Mouse (Mus musculus) hindbrain, embryonic 13.5 days (tissue): Measurements from ENCODE around the gene Bnc1. TPM values are rescaled to one million over a fixed set of nuclear protein-coding genes. Genes with fewer than 3 reads are reported as not detected.

Source experiments
- ATAC-seq: fragments of 200-750 bp; cut with Nextera tagmentation; 2 replicates; pipeline ENCODE4 v1.8.0; 2017; ENCODE audit warnings: moderate TSS enrichment; ENCODE audit not compliant: low FRiP score
- H3K27ac ChIP-seq: fragments of 300-500 bp; sonication (generic); 2 replicates; pipeline ENCODE4 v1.5.1; 2015; ENCODE audit warnings: inconsistent platforms, mild to moderate bottlenecking, moderate library complexity
- H3K27me3 ChIP-seq: fragments of 300-500 bp; sonication (generic); 2 replicates; pipeline ENCODE4 v1.6.1; 2015; ENCODE audit warnings: mild to moderate bottlenecking, inconsistent platforms
- H3K36me3 ChIP-seq: fragments of 300-500 bp; sonication (generic); 2 replicates; pipeline ENCODE4 v1.6.1; 2015; ENCODE audit warnings: mild to moderate bottlenecking, inconsistent platforms
- H3K4me1 ChIP-seq: fragments of 300-500 bp; sonication (generic); replicated peaks from 2 replicates; pipeline ENCODE4 v1.6.1; 2015; ENCODE audit warnings: inconsistent platforms
- H3K4me2 ChIP-seq: fragments of 300-500 bp; sonication (generic); 2 replicates; pipeline ENCODE4 v1.6.1; 2015; ENCODE audit warnings: inconsistent platforms, mild to moderate bottlenecking, moderate library complexity
- H3K4me3 ChIP-seq: fragments of 300-500 bp; sonication (generic); 2 replicates; pipeline ENCODE4 v1.5.1; 2015; ENCODE audit warnings: mild to moderate bottlenecking, inconsistent platforms
- H3K9ac ChIP-seq: fragments of 300-500 bp; sonication (generic); 2 replicates; pipeline ENCODE4 v1.6.1; 2015; ENCODE audit warnings: mild to moderate bottlenecking, inconsistent platforms
- H3K9me3 ChIP-seq: fragments of 300-500 bp; sonication (generic); 2 replicates; pipeline ENCODE4 v1.6.1; 2016; ENCODE audit warnings: inconsistent platforms
- WGBS: fragments of 180-500 bp; shearing (Covaris S2); methylation state at CpG from one replicate; pipeline ENCODE4 v1.1.7; 2015; 5-methylcytosine and 5-hydroxymethylcytosine counted together
- polyA plus RNA-seq: library from polyadenylated mRNA; unstranded; fragments of >200 nt; fragmentation: Nextera tagmentation; extraction: Ambion mirVana; gene quantifications from 2 replicates; pipeline ENCODE4 v1.2.1, GENCODE M21; 2015

Gene Bnc1
- 0.47 and 0.49 TPM in 2 replicates for polyA plus RNA-seq

GRCm38 (mm10) chr7:81992131-81993061, at the start of gene Bnc1:
Bnc1 (minus strand) TSS chr7:81992292.
- Histone ChIP-seq H3K9ac (peak within 1 kb of the TSS; percentile 66), H3K27me3 (peaks cover 88% of the 10 kb centered on the region), H3K4me1 (peaks cover 20% of the 10 kb centered on the region), H3K9me3 (no peaks in the 10 kb centered on the region), H3K27ac (no peak within 1 kb of the TSS), H3K4me3 (peak within 1 kb of the TSS; percentile 52), H3K36me3 (no peaks in the 10 kb centered on the region), H3K4me2 (peak within 1 kb of the TSS; percentile 89)
- WGBS = under 1% methylated on average over 97 of the region's 105 CpGs
- peak; percentile 71 for ATAC-seq

GRCm38 (mm10) chr7:82033347-82033746, 41.3 kb upstream of the Bnc1 start:
- 94% methylated on average over 1 of the region's 1 CpGs for WGBS
- H3K4me3 ChIP-seq = no peak overlapping the region

GRCm38 (mm10) chr7:82029666-82030065, 37.6 kb upstream of the Bnc1 start:
- Histone ChIP-seq H3K9me3 (no peaks in the 10 kb centered on the region), H3K4me2 (no peak overlapping the region), H3K36me3 (no peaks in the 10 kb centered on the region), H3K27ac (no peak overlapping the region), H3K27me3 (0 out of 2 replicates have a peak, but pooled peaks cover 3% of the 10 kb centered on the region), H3K4me1 (no peaks in the 10 kb centered on the region), H3K9ac (no peak overlapping the region), H3K4me3 (no peak overlapping the region)
- peak; percentile 54; the same call in 1 of the 2 replicates for ATAC-seq
- WGBS = 63% methylated on average over 9 of the region's 9 CpGs

More at GRCm38 (mm10) chr7:82033347-82033746, 41.3 kb upstream of the Bnc1 start:
- H3K9me3 ChIP-seq = no peaks in the 10 kb centered on the region
- no peak overlapping the region for H3K27ac ChIP-seq
- no peaks in the 10 kb centered on the region for H3K27me3 ChIP-seq
- no peaks in the 10 kb centered on the region for H3K4me1 ChIP-seq
- ATAC-seq = no peak
- H3K4me2 ChIP-seq = no peak overlapping the region
- no peaks in the 10 kb centered on the region for H3K36me3 ChIP-seq
- no peak overlapping the region for H3K9ac ChIP-seq

GRCm38 (mm10) chr7:82025802-82026201, 33.7 kb upstream of the Bnc1 start:
- H3K9ac ChIP-seq = no peak overlapping the region
- 68% methylated on average over 2 of the region's 2 CpGs for WGBS
- no peaks in the 10 kb centered on the region for H3K36me3 ChIP-seq
- no peak overlapping the region for H3K27ac ChIP-seq
- no peak overlapping the region for H3K4me3 ChIP-seq
- H3K4me2 ChIP-seq = no peak overlapping the region
- no peak for ATAC-seq
- 0 out of 2 replicates have a peak, but pooled peaks cover 3% of the 10 kb centered on the region for H3K27me3 ChIP-seq
- no peaks in the 10 kb centered on the region for H3K4me1 ChIP-seq
- H3K9me3 ChIP-seq = no peaks in the 10 kb centered on the region

- H3K4me1 ChIP-seq = no peaks in the 10 kb centered on the region
- no peak overlapping the region for H3K4me2 ChIP-seq
- ATAC-seq = no peak
- H3K9ac ChIP-seq = no peak overlapping the region
- H3K27me3 ChIP-seq = peaks cover 7% of the 10 kb centered on the region; the same call in 1 of the 2 replicates
- no peak overlapping the region for H3K27ac ChIP-seq
- no peak overlapping the region for H3K4me3 ChIP-seq
- no peaks in the 10 kb centered on the region for H3K9me3 ChIP-seq
- no peaks in the 10 kb centered on the region for H3K36me3 ChIP-seq
- 89% methylated on average over 2 of the region's 2 CpGs for WGBS
Observed at GRCm38 (mm10) chr7:82023676-82024075, 31.6 kb upstream of the Bnc1 start.

- Histone ChIP-seq H3K4me2 (no peak overlapping the region), H3K27ac (no peak overlapping the region), H3K27me3 (peaks cover 18% of the 10 kb centered on the region), H3K36me3 (no peaks in the 10 kb centered on the region), H3K9me3 (no peaks in the 10 kb centered on the region), H3K9ac (no peak overlapping the region), H3K4me1 (peaks cover 1% of the 10 kb centered on the region; the same call in 1 of the 2 replicates), H3K4me3 (no peak overlapping the region)
- ATAC-seq = no peak
- 93% methylated on average over 1 of the region's 1 CpGs for WGBS
Observed at GRCm38 (mm10) chr7:82022404-82022803, 30.3 kb upstream of the Bnc1 start.

GRCm38 (mm10) chr7:82018031-82018430, 25.9 kb upstream of the Bnc1 start:
- Histone ChIP-seq H3K27me3 (peaks cover 35% of the 10 kb centered on the region), H3K4me2 (no peak overlapping the region), H3K36me3 (no peaks in the 10 kb centered on the region), H3K27ac (no peak overlapping the region), H3K4me1 (peaks cover 10% of the 10 kb centered on the region), H3K9ac (no peak overlapping the region), H3K4me3 (no peak overlapping the region), H3K9me3 (no peaks in the 10 kb centered on the region)
- ATAC-seq = no peak
- 88% methylated on average over 2 of the region's 2 CpGs for WGBS

GRCm38 (mm10) chr7:82016751-82017710, 24.9 kb upstream of the Bnc1 start:
- Histone ChIP-seq H3K27ac (no peak overlapping the region), H3K9ac (peak overlapping the region; percentile 46; the same call in 1 of the 2 replicates), H3K4me3 (peak overlapping the region; percentile 15; the same call in 1 of the 2 replicates), H3K4me1 (peaks cover 15% of the 10 kb centered on the region), H3K9me3 (no peaks in the 10 kb centered on the region), H3K36me3 (no peaks in the 10 kb centered on the region), H3K4me2 (peak overlapping the region; percentile 46), H3K27me3 (peaks cover 40% of the 10 kb centered on the region)
- no peak for ATAC-seq
- 4% methylated on average over 25 of the region's 25 CpGs for WGBS

- Histone ChIP-seq H3K4me1 (peaks cover 15% of the 10 kb centered on the region), H3K36me3 (no peaks in the 10 kb centered on the region), H3K9me3 (no peaks in the 10 kb centered on the region), H3K4me2 (no peak overlapping the region), H3K9ac (no peak overlapping the region), H3K27me3 (peaks cover 25% of the 10 kb centered on the region), H3K4me3 (no peak overlapping the region), H3K27ac (no peak overlapping the region)
- no peak for ATAC-seq
- WGBS = 11% methylated on average over 13 of the region's 13 CpGs
Observed at GRCm38 (mm10) chr7:82012472-82012871, 20.4 kb upstream of the Bnc1 start.

GRCm38 (mm10) chr7:82011534-82012401, 19.7 kb upstream of the Bnc1 start:
- Histone ChIP-seq H3K4me1 (peaks cover 8% of the 10 kb centered on the region), H3K9ac (no peak overlapping the region), H3K4me2 (no peak overlapping the region), H3K9me3 (no peaks in the 10 kb centered on the region), H3K27ac (no peak overlapping the region), H3K36me3 (no peaks in the 10 kb centered on the region), H3K4me3 (no peak overlapping the region), H3K27me3 (peaks cover 19% of the 10 kb centered on the region; the same call in 1 of the 2 replicates)
- 74% methylated on average over 19 of the region's 19 CpGs for WGBS
- ATAC-seq = no peak

GRCm38 (mm10) chr7:82007151-82007550, 15.1 kb upstream of the Bnc1 start:
- Histone ChIP-seq H3K4me1 (peaks cover under 1% of the 10 kb centered on the region; the same call in 1 of the 2 replicates), H3K4me2 (no peak overlapping the region), H3K4me3 (no peak overlapping the region), H3K9ac (no peak overlapping the region), H3K36me3 (no peaks in the 10 kb centered on the region), H3K9me3 (no peaks in the 10 kb centered on the region), H3K27ac (no peak overlapping the region), H3K27me3 (0 out of 2 replicates have a peak, but pooled peaks cover 1% of the 10 kb centered on the region)
- ATAC-seq = no peak
- WGBS = 61% methylated on average over 2 of the region's 2 CpGs
